Mouse (Mus musculus) T-helper 2 cell (primary cell): ENCODE measurements around the gene Colgalt1.

ENCODE experiments used
- in situ Hi-C: fragments of 300-600 bp; cut with MboI, MseI; formaldehyde crosslinking; loops from one replicate; pipeline ENCODE4 v1.15.1; 2025; ENCODE audit warnings: high pct_unique_total_duplicates

The Colgalt1 gene

DNA sequence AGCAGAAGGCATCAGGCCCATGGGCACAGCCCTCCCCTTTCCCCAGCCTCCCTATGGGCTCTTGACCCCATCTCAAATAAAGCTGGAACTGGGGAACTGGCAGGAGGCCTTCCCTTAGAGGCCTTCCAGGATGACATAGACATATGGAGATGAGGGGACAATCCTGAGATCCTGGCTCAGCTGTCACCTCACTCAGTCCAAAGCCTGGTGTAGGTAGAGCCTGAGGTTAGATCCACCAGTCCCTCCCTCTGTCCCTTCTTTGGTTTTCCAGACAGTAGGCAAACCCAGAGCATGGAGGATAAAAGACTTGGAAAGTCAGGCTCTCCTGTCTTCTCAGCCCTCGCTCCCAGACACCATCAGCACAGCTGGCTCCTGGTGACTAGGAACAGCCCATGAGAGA is 56.1 kb downstream of the Colgalt1 start:
- in situ Hi-C loops: loop anchor here (25.0 kb wide), 2 partner anchors 780 to 1155 kb away; partner anchors contain the start of genes Rex1bd, Rpl18a, Slc5a5 and Uba52

DNA sequence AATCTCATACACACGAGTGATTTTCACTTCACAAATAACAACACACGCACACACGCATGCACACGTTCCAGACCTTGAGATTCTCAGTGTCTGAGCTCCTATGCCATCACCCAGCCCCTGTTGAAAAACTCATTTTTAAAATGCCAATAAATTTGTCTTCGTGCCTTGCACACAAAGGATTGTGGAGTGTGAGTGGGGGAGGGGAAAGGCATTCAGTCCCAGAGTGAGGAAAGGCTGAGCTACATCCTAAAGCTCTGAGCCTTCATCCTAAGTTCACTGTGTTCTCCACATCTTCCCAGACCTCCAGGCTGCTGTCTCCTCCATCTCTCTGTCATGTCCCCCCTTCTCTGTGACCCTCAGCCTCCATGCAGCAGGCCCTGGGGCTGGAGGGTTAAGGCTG is 56.5 kb downstream of the Colgalt1 start:
- in situ Hi-C loops: loop anchor here (25.0 kb wide), 2 partner anchors 780 to 1155 kb away; partner anchors contain the start of genes Rex1bd, Rpl18a, Slc5a5 and Uba52

DNA sequence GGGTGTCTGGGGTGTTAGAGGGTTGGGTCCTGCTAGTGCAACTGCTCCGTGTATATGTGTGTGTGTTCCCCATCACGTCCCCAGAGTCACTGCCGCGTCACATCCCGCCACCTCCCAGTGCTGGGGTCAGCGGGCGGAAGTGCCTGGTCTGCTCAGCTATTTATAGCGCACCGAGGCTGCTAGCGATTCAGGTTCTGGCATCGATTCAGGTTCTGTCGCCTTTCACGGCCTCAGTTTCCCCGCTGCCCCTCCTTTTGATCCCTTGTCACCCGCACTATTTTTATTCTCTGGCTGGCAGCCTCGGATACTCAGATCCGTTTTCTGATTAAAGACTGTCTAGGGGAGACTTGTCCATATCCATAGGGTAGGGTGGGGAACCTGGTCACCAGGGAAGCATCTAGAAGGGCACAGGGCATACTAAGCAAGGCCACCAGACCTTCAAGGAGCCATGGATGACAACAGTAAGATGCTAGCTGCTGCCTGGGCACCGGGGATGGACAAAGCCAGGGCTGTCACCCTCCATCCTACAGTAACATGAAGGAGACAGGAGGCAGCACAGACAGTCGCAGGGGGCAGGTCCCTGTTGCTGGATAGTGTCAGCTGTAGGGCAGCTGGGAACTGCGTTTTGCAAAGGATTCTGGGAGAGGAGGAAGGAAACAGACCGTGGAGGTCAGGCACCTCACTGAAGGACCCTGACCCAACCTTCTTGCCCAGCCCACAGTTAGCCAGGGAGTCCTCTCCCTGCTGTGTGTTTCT is 57.6 kb downstream of the Colgalt1 start:
- in situ Hi-C loops: loop anchor here (25.0 kb wide), 2 partner anchors 781 to 1156 kb away; partner anchors contain the start of genes Rex1bd, Rpl18a, Slc5a5 and Uba52

DNA sequence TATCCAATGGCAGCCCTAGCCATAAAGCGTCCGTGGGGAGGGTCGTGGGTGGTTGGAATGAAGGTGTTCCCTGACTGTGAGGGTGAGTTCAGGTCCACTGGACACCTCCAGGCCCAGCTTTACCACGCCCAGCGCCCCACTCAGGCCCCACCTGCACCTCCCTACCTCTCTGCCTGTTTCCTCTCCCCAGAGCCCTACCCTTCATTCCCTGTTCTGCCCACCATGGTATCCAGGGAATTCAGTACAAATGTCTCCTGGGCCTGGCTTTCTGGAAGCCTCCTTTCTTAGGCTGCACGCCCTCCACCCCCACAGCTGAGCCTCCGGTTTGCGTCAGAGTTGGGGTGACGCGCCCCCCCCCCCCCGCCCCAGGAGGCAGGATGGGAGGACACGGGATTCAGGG is 59.4 kb downstream of the Colgalt1 start:
- in situ Hi-C loops: loop anchor here (25.0 kb wide), 2 partner anchors 783 to 1158 kb away; partner anchors contain the start of genes Rex1bd, Rpl18a, Slc5a5 and Uba52

DNA sequence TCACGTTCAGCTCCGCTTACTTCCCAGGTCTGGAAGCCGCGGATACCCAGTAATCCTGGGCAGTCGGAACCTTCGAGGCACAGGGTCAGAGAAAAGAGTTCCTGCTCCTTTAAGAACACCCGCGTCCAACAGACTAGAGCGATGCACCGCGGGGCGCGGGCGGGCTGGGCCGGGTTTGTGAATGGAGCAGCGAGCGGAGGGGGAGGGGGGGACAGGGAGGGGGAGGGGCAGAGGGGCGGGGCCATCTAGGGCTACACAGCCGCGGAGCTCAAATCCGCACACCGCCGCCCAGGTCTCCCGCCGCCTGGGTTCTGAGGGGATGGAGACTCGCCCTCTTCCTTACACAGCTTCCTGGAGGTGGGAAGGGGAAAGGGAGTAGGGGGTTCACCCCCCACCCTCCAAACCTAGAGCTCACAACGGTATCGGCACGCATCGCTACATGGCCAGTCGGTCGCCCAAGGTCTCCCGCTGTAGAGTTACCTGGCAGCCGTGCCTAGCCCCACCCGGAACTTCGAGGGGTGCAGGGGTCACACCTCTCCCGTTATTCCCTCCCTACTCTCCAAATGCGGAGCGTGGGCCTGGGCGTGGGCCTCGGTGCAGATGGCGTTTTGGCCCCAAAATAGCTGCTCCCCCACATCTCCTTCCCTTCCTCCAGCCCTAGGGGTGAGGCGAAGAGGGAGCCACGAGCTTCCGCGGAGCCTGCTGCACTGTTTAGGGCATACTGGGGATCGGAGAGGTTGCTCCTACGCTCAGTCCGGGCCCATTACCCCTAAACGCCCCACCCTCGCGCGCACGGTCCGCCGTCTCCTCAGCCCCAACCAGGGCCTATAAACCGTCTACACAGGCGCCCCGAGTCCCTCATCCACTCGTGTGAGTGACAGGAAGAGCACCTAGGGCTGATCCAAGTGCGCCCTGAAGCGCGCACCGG is 60.1 kb downstream of the Colgalt1 start:
- in situ Hi-C loops: loop anchor here (25.0 kb wide), 2 partner anchors 784 to 1159 kb away; partner anchors contain the start of genes Rex1bd, Rpl18a, Slc5a5 and Uba52

DNA sequence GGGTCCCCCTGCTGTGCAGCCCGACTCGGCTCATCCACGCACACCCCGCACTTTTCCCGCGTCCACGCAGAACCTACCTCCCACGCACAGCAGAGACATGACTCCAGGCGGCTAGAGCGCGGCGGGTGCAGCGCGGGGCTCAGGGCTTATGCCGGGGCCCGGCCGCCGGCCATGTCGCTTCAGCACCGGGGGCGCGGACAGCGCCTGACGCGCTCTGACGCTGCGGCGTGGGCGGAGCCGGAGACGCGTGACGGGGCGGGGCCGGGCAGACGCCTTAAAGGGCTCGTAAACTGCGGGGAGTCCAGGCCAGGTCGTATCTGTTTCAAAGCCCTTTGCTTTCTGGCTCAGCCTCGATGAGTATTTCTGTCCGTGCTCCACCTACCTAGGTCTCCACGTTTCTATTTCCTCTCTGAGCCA is 60.8 kb downstream of the Colgalt1 start, which contains the start of gene Unc13a:
TSS of gene Unc13a (minus strand) at position 209 of the 417 bp plus-strand sequence.
- in situ Hi-C loops: loop anchor here (25.0 kb wide), 2 partner anchors 784 to 1159 kb away; partner anchors contain the start of genes Rex1bd, Rpl18a, Slc5a5 and Uba52

DNA sequence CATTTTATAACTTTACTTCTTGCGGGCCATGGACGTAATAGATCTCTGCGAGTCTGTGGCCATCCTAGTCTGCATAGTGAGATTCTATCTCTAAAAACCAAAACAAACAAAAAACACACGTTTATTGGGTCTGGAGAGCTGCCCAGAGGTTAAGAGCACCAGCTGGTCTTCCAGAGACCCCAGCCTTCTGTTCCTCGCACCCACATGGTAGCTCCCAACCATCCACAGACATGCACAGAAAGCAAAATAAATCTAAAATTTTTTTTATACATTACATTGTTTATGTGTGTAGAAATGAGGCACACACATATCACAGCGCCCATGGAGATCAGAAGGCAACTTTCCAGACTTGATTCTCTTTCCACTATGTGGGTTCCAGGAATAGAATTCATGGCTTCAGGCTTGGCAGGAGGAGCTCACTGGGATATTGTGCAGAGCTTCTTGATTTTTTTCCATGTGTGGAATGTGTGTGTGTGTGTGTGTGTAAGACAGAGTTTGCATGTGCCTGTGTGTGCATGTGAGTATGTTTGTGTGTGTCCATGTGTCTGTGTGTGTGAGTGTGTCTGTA is 61.5 kb downstream of the Colgalt1 start:
- in situ Hi-C loops: loop anchor here (25.0 kb wide), 2 partner anchors 785 to 1160 kb away; partner anchors contain the start of genes Rex1bd, Rpl18a, Slc5a5 and Uba52

DNA sequence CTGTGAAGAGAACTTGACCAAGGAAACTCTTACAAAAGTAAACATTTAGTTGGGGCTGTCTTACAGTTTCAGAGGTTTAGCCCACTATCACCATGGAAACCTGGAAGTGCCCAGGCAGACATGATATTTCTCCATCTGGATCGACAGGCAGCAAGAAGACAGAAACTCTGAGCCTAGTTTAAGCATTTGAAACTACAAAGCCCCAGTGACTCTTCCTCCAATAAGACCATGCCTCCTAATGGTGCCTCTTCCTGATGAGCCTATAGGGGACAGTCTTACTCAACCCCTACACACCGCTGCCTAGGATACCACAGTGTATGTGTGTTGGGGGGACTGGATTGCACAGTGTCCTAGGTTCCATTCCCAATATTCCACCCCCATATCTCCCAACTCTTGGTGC is 63.3 kb downstream of the Colgalt1 start:
- in situ Hi-C loops: loop anchor here (25.0 kb wide), 2 partner anchors 787 to 1162 kb away; partner anchors contain the start of genes Rex1bd, Rpl18a, Slc5a5 and Uba52
